Mouse (Mus musculus): ENCODE measurements around the gene Rbpms2. TPM values are rescaled to one million over a fixed set of nuclear protein-coding genes. Genes with fewer than 3 reads are reported as not detected.

Rbpms2 gene
- total and polyA plus RNA-seq, 3 experiments, result 0.13 to 0.33 TPM; not detected in 1

- DNase-seq (ENCODE audit: low spot score) (no peak), ATAC-seq (ENCODE audit: extremely low read depth, insufficient number of reproducible peaks, low FRiP score, poor library complexity, severe bottlenecking) (no peak)
- Histone ChIP-seq H3K27me3 (ENCODE audit: insufficient read depth, low read length) (peaks cover 61% of the 10 kb centered on the region), H3K4me1 (ENCODE audit: insufficient read depth, low read depth, low read length) (peaks cover 5% of the 10 kb centered on the region), H3K4me3 (ENCODE audit: low read depth, low read length) (no peak overlapping the region), H3K9me3 (replicated peaks) (no peaks in the 10 kb centered on the region), H3K36me3 (replicated peaks) (no peaks in the 10 kb centered on the region)
- no peak for TF ChIP-seq GATA1 (IDR thresholded peaks at IDR 0.05; ENCODE audit: borderline replicate concordance, low read length)
- TF ChIP-seq POLR2AphosphoS5 (IDR thresholded peaks at IDR 0.05; ENCODE audit: insufficient replicate concordance, low read depth, low read length), result no peak
- no peak for TF ChIP-seq CTCF (IDR thresholded peaks at IDR 0.05; ENCODE audit: low read depth, low read length)
- no peak for TF ChIP-seq TAL1 (conservative IDR thresholded peaks at IDR 0.05; ENCODE audit: low read depth, low read length)
- TF ChIP-seq GATA2 (IDR thresholded peaks at IDR 0.05; ENCODE audit: borderline replicate concordance, low read depth, low read length), result no peak
Measured at GRCm38 (mm10) chr9:65661029-65661428, 31.6 kb downstream of the Rbpms2 start.

- H3K4me1 ChIP-seq (ENCODE audit: insufficient read depth, low read depth, low read length), result peaks cover 8% of the 10 kb centered on the region
- H3K27me3 ChIP-seq (ENCODE audit: insufficient read depth, low read length), result peaks cover 60% of the 10 kb centered on the region
- no peak for ATAC-seq (ENCODE audit: extremely low read depth, insufficient number of reproducible peaks, low FRiP score, poor library complexity, severe bottlenecking)
- H3K36me3 ChIP-seq (replicated peaks), result no peaks in the 10 kb centered on the region
- no peaks in the 10 kb centered on the region for H3K9me3 ChIP-seq (replicated peaks)
- no peak overlapping the region for H3K4me3 ChIP-seq (ENCODE audit: low read depth, low read length)
- no peak for TF ChIP-seq GATA2 (IDR thresholded peaks at IDR 0.05; ENCODE audit: borderline replicate concordance, low read depth, low read length)
- no peak for TF ChIP-seq POLR2AphosphoS5 (IDR thresholded peaks at IDR 0.05; ENCODE audit: insufficient replicate concordance, low read depth, low read length)
- no peak for TF ChIP-seq CTCF (IDR thresholded peaks at IDR 0.05; ENCODE audit: low read depth, low read length)
- TF ChIP-seq TAL1 (conservative IDR thresholded peaks at IDR 0.05; ENCODE audit: low read depth, low read length), result no peak
- TF ChIP-seq GATA1 (IDR thresholded peaks at IDR 0.05; ENCODE audit: borderline replicate concordance, low read length), result no peak
- no peak for DNase-seq (ENCODE audit: low spot score)
Measured at GRCm38 (mm10) chr9:65661493-65661892, 32.0 kb downstream of the Rbpms2 start.

GRCm38 (mm10) chr9:65664163-65664562 lies 34.7 kb downstream of the Rbpms2 start:
- ATAC-seq (ENCODE audit: extremely low read depth, insufficient number of reproducible peaks, low FRiP score, poor library complexity, severe bottlenecking) (no peak), DNase-seq (ENCODE audit: low spot score) (no peak)
- Histone ChIP-seq H3K9me3 (replicated peaks) (no peaks in the 10 kb centered on the region), H3K4me1 (ENCODE audit: insufficient read depth, low read depth, low read length) (peaks cover 8% of the 10 kb centered on the region), H3K36me3 (replicated peaks) (no peaks in the 10 kb centered on the region), H3K27me3 (ENCODE audit: insufficient read depth, low read length) (peaks cover 40% of the 10 kb centered on the region), H3K4me3 (ENCODE audit: low read depth, low read length) (no peak overlapping the region)
- TF ChIP-seq GATA2 (IDR thresholded peaks at IDR 0.05; ENCODE audit: borderline replicate concordance, low read depth, low read length) (no peak), CTCF (IDR thresholded peaks at IDR 0.05; ENCODE audit: low read depth, low read length) (peak; percentile 13; the same call in 1 of the 2 replicates)

- Histone ChIP-seq H3K27me3 (ENCODE audit: insufficient read depth, low read length) (peaks cover 36% of the 10 kb centered on the region), H3K36me3 (replicated peaks) (no peaks in the 10 kb centered on the region), H3K4me1 (ENCODE audit: insufficient read depth, low read depth, low read length) (peaks cover 8% of the 10 kb centered on the region), H3K4me3 (ENCODE audit: low read depth, low read length) (no peak overlapping the region), H3K9me3 (replicated peaks) (no peaks in the 10 kb centered on the region)
- ATAC-seq (ENCODE audit: extremely low read depth, insufficient number of reproducible peaks, low FRiP score, poor library complexity, severe bottlenecking) (no peak), DNase-seq (ENCODE audit: low spot score) (peak; percentile 30)
- TF ChIP-seq TAL1 (conservative IDR thresholded peaks at IDR 0.05; ENCODE audit: low read depth, low read length) (no peak), CTCF (IDR thresholded peaks at IDR 0.05; ENCODE audit: low read depth, low read length) (peak; percentile 32)
Measured at GRCm38 (mm10) chr9:65666042-65666441, 36.6 kb downstream of the Rbpms2 start.

- Histone ChIP-seq H3K4me3 (ENCODE audit: low read depth, low read length) (no peak within 1 kb of the TSS), H3K4me1 (ENCODE audit: insufficient read depth, low read depth, low read length) (peaks cover 15% of the 10 kb centered on the region), H3K36me3 (replicated peaks) (no peaks in the 10 kb centered on the region), H3K27me3 (ENCODE audit: insufficient read depth, low read length) (peaks cover 21% of the 10 kb centered on the region), H3K9me3 (replicated peaks) (no peaks in the 10 kb centered on the region)
- ATAC-seq (ENCODE audit: extremely low read depth, insufficient number of reproducible peaks, low FRiP score, poor library complexity, severe bottlenecking) (no peak), DNase-seq (ENCODE audit: low spot score) (no peak)
- TF ChIP-seq GATA2 (IDR thresholded peaks at IDR 0.05; ENCODE audit: borderline replicate concordance, low read depth, low read length) (no peak), POLR2AphosphoS5 (IDR thresholded peaks at IDR 0.05; ENCODE audit: insufficient replicate concordance, low read depth, low read length) (no peak), TAL1 (conservative IDR thresholded peaks at IDR 0.05; ENCODE audit: low read depth, low read length) (no peak), CTCF (IDR thresholded peaks at IDR 0.05; ENCODE audit: low read depth, low read length) (no peak), GATA1 (IDR thresholded peaks at IDR 0.05; ENCODE audit: borderline replicate concordance, low read length) (no peak)
Measured at GRCm38 (mm10) chr9:65667701-65668100, 38.3 kb downstream of the Rbpms2 start, which contains the start of gene Oaz2. Gene Oaz2, plus strand, starts transcription at chr9:65668001.

- Histone ChIP-seq H3K4me1 (ENCODE audit: insufficient read depth, low read depth, low read length) (peaks cover 16% of the 10 kb centered on the region), H3K4me3 (ENCODE audit: low read depth, low read length) (no peak overlapping the region), H3K27me3 (ENCODE audit: insufficient read depth, low read length) (peaks cover 9% of the 10 kb centered on the region), H3K9me3 (replicated peaks) (no peaks in the 10 kb centered on the region), H3K36me3 (replicated peaks) (no peaks in the 10 kb centered on the region)
- no peak for DNase-seq (ENCODE audit: low spot score)
- no peak for ATAC-seq (ENCODE audit: extremely low read depth, insufficient number of reproducible peaks, low FRiP score, poor library complexity, severe bottlenecking)
- TF ChIP-seq CTCF (IDR thresholded peaks at IDR 0.05; ENCODE audit: low read depth, low read length) (no peak), GATA2 (IDR thresholded peaks at IDR 0.05; ENCODE audit: borderline replicate concordance, low read depth, low read length) (no peak), GATA1 (IDR thresholded peaks at IDR 0.05; ENCODE audit: borderline replicate concordance, low read length) (no peak), POLR2AphosphoS5 (IDR thresholded peaks at IDR 0.05; ENCODE audit: insufficient replicate concordance, low read depth, low read length) (no peak), TAL1 (conservative IDR thresholded peaks at IDR 0.05; ENCODE audit: low read depth, low read length) (no peak)
Measured at GRCm38 (mm10) chr9:65671431-65671931, 42.0 kb downstream of the Rbpms2 start.

GRCm38 (mm10) chr9:65672996-65673395 lies 43.5 kb downstream of the Rbpms2 start:
- no peak overlapping the region for H3K4me3 ChIP-seq (ENCODE audit: low read depth, low read length)
- TF ChIP-seq POLR2AphosphoS5 (IDR thresholded peaks at IDR 0.05; ENCODE audit: insufficient replicate concordance, low read depth, low read length), result no peak
- TF ChIP-seq GATA2 (IDR thresholded peaks at IDR 0.05; ENCODE audit: borderline replicate concordance, low read depth, low read length), result no peak
- no peak for TF ChIP-seq GATA1 (IDR thresholded peaks at IDR 0.05; ENCODE audit: borderline replicate concordance, low read length)
- H3K4me1 ChIP-seq (ENCODE audit: insufficient read depth, low read depth, low read length), result peaks cover 19% of the 10 kb centered on the region
- no peaks in the 10 kb centered on the region for H3K9me3 ChIP-seq (replicated peaks)
- DNase-seq (ENCODE audit: low spot score) (no peak), ATAC-seq (ENCODE audit: extremely low read depth, insufficient number of reproducible peaks, low FRiP score, poor library complexity, severe bottlenecking) (no peak)
- no peaks in the 10 kb centered on the region for H3K36me3 ChIP-seq (replicated peaks)
- peaks cover 9% of the 10 kb centered on the region for H3K27me3 ChIP-seq (ENCODE audit: insufficient read depth, low read length)
